Mouse (Mus musculus) cerebellum, adult 2 months (tissue): ENCODE results near the gene Itpr3.

Source experiments
- CTCF ChIP-seq: fragments of 200-500 bp; IDR thresholded peaks from 2 replicates; pipeline ENCODE4 v1.5.1; 2011; ENCODE audit warnings: low read depth, mild to moderate bottlenecking, control low read depth, low read length, moderate library complexity, borderline replicate concordance; ENCODE audit not compliant: insufficient read depth
- POLR2A ChIP-seq: fragments of 200-500 bp; IDR thresholded peaks from 2 replicates; pipeline ENCODE4 v1.6.1; 2011; ENCODE audit warnings: low read length, control low read depth, borderline replicate concordance; ENCODE audit not compliant: insufficient read depth

GRCm38 (mm10) chr17:27051514-27051913, 5.6 kb upstream of the Itpr3 start:
- TF ChIP-seq CTCF = no peak
- TF ChIP-seq POLR2A = no peak
